Mouse (Mus musculus) urinary bladder, postnatal 4 days (tissue): ENCODE measurements around the gene Thap4.

Source experiments
- DNase-seq, 2 experiments: peaks; one replicate each; pipeline ENCODE4 v3.0.0; 2021 to 2022; ENCODE audit warnings: low spot score in 2 of 2

Thap4 gene

DNA sequence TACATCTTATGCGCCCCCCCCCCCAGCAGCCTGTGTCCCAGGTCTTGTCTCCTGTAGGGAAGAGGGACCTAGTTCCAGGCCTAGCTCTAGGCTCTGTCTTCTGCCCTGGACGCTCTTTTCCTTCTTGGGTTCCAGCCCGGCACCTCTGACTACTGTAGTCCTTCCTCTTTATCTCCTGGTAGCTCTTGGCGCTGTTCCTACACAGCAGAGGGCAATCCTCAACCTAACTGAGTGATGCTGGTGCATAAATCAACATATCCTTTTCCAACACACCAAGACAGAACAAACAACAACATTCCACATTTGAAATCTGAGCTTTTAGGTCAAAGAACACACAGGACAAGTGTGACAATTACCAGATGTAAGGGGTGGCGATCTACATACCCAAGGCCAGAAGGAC, 8.5 kb downstream of the Thap4 start:
- DNase-seq: no peak

DNA sequence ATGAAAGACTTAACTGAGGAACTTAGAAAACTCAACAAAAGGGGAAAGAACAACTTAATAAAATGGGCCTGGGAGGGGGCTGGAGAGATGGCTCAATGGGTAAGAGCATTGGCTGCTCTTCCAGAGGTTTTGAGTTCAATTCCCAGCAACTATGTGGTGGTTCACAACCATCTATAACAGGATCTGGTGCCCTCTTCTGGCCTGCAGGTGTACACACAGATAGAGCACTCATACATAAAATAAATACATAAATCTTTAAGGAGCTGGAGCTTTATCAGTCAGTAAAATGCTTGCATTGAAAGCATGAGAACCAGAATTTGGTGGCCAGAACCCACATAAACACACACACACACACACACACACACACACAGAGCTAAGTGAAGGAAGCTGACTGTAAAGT, 11.8 kb downstream of the Thap4 start:
- DNase-seq: no peak

DNA sequence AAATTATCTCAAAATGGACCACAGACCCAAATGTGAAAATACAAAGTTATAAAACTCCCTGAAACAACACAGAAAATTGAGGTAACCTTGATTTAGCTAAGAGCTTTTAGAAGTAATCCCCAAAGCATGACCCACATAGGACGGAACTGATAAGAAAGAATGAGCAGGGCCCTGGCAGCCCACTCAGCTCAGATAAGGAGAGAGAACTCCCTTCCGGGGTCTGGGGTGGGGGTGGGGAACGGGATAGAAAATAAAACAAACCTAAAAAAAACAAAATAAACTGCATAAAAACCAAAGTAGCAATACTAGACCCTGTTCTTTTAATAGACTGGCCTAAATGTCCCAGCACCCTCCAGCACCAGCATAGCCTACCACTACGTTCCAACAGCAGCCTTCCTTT, 12.7 kb downstream of the Thap4 start:
- DNase-seq: no peak

DNA sequence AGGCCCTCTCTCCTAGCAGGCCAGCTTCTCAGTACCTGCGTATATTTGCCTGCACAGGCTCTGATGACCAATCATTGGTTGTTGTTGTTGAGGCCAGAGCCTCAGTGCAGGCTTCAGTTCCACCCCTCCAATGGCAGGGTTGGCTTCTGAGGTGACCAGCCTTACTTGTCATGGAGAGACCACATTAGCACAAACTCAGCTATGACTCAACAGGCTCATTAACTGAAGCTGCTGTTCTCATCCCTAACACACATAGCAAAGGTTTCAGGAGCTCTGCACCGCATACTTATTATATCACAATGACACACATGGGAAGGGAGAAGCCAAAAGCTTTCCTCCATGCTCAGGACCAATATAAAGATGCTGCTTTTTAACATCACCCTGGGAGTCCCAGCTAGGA, 14.0 kb downstream of the Thap4 start:
- DNase-seq: no peak

DNA sequence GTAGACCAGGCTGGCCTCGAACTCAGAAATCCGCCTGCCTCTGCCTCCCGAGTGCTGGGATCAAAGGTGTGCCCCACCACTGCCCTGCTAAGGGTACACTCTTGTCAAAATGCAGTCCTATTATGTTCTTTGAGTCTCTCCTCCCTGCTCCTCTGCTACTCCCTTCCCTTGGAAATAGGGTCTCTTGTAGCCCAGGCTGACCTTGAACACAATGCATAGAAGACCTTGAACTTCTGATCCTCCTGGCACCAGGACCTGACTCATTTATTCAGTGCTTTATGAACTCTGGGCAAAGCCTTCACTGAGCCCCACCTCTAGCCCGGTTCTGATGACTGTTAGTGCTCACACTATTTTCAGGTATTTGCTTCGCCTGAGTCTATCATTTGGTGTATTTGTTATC, 17.0 kb downstream of the Thap4 start:
- DNase-seq: no peak

DNA sequence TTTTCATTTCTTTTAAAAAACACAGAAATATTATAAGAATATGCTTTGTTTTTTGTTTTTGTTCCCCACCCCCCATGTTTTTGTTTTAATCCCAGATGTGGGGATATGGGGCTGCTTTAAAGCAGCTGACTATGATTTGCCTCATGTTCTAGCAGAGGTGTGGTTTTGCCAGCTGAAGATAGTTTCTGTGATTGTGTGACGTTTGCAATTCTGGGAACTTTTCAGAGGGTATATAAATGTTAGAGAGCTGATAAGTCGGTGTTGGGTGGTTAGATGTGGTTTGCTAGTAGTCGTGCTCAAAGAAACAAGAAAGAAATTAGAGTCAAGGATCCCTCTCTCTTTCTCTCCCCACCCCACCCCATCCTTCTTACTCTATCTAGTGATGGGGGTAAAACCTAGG, 18.8 kb downstream of the Thap4 start:
- DNase-seq: no peak

DNA sequence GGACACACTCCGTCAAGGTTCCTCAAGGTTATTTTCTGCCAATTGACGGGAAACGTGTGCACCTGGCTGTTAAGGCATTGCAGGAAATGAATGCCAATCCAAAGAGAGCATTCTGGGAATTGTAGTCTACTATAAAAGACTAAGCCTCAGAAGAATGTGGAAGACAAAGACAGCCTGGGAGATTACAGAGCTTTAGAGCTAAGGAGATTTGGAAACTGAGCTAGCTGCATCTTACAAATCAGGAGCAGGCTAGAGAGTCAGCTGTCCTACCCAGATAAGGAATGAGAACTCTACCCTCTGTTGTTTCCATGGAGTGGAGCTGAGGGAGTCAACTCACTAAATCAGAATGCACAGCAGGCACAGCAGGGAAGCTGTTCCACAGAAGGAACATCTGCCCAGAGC, 22.8 kb downstream of the Thap4 start:
- no peak for DNase-seq

DNA sequence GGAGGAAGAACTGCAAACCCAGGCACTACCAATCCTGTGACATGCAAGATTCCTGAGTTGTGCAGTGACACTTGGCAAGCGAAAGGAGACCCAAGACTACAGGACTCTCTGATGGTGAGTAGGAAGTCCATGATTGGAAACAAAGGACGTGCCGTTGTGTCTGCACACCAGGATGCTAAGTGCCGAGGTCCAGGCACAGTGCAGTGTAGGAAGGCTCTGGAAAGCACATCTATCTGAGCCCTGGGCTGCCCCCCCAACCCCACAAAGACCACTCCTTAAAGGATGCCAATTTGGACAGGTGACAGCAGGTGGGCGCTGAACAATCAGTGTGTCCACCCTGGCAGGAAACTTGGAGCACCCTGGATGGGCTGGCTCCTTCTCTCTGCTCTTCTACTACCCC, 23.6 kb downstream of the Thap4 start:
- DNase-seq: no peak

DNA sequence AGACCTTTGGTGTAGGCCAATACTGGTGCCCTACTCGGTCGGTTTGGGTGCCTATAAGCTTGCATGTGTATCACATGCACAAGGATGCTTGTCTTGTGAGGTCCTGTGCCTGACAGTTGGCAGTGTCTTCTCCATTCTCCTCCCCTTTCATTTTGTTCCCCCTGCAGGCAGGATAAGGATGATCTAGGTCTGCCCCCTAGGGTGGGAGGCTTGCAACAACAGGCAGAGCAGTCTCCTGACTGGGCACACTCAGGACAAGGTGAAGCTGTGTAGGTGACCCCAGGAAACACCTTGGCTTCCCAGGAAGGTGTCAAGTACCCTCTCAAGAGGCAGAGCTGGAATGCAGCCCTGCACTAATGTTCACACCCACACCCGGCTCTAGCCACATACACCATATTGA, 27.7 kb downstream of the Thap4 start:
- peak in 1 of 2 experiments; percentile 48 for DNase-seq

DNA sequence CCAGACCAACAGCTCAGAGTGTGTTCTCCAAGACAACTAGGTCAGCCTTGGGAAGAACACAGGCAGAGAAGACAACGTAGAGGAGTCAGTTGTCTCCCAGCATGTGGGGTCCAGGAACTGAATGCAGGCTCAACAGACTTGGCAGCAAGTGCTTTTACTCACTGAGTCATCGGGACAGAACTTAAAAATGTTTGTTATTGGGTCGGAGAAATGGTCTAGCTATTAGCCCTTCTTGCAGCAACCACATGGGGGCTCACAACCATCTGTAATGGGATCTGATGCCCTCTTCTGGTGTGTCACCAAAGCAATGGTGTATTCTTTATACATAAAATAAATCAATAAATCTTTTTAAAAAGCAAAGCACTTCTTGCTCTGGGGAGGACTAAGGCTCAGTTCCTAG, 28.5 kb downstream of the Thap4 start:
- no peak for DNase-seq

DNA sequence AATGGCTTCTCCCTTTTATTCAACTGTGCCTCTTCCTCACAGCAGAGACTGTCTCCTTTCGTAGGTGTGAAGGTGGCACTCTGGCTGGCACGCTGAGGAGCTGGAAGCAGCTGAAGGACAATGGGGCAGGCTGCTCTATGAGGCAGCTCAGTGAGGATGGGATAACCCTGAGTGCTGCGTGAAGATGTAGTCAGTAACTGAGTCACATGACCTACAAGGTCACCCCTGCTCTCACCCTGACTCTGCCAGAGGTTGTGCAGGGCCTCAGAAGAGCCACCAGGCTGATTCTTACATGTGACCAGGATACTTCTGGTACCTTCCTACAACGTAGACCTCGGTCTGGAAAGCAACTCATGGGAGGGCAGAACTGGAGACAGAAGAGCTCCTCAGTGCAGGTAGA, 29.0 kb downstream of the Thap4 start:
- no peak for DNase-seq

DNA sequence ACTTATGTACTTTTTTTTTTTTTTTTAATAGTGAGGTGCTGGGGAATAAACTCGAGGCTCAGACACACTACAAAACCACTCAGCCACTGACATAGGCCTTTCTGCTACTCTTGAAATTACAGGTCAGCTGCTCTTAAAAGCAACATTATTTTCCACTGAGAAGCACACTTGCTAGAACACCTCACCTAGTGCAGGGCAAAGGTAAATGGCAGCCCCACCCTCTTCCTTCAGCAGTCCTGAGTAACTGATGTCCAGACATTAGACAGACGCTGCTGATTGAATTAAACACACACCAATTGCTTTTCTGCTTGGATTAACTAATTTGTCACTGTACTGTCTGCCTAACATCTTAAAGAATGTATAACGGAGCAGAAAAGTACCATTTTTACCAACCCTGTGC, 30.0 kb downstream of the Thap4 start:
- no peak for DNase-seq

DNA sequence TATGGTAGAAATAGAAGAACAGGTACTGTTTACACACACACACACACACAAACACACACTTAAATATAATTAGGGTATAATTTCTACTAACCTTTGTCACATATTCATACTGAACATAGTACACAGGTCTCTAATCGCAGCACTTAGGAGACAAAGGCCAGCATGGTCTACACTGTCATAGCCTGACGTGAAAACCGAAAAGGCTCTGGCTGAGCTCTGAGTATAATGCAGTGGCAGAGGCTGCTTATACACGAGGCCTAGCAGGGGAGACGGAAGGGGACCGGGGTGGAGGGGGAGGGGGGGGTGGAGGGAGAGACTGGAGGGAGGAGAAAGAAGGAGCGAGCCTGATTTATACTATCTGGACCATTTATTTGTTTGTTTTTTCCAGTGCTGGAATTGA, 33.1 kb downstream of the Thap4 start:
- DNase-seq: no peak

DNA sequence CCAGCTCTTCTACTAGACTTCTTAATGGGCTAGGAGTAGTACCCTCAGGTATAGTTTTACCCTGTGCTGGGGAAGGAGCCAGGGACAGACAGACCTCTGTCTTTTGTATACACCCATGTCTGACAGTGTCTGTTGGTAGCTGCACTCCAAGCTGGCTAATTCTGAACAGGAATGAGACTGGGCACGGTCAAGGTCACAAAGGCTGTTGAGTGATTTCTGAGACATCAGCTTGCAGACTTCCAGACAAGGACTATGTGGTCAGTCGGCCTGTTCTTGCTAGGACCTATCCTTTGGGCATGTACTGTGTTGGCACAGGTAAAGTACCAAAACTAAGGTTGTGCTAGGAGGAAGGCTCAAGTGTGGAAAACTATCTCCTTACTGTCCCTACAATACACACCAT, 38.5 kb downstream of the Thap4 start:
- DNase-seq: no peak

DNA sequence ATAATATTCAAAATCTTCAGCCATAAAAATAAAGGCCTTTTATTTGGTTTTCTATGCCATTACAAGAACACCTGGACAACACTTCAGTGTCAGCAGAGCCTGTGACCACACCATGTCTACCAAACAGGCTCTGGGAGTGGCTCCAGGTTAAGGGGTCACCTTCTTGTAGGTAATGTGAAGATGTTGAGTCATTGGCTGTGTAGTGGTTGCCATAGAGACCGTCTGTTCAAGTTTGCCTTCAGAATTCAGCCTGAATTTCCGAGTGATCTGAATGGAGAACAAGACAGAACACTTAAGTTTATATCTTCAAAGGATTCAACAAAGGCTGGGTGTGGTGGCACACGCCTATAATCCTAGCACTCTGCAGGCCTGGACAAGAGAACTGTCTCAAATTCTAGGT, 49.3 kb downstream of the Thap4 start:
- DNase-seq: no peak

DNA sequence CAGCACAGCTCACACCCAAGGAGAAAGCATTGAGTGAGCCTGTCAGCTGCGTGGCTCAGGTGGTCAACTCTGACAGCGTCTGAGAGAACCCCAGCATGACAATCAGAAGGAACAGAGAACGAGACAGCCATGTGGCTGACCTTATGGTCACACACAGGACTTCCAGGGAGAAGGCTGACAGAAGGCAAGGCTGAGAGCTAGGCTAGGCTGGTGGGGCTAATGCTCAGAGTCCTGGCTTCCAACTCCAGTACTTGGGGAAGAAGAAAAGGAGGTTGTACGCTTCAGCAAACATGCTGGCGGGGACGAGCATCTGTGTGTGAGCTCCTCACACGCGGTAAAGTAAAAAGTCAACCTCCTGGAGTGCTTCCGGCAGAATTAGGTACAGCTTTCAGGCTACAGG, 50.3 kb downstream of the Thap4 start:
- no peak for DNase-seq

DNA sequence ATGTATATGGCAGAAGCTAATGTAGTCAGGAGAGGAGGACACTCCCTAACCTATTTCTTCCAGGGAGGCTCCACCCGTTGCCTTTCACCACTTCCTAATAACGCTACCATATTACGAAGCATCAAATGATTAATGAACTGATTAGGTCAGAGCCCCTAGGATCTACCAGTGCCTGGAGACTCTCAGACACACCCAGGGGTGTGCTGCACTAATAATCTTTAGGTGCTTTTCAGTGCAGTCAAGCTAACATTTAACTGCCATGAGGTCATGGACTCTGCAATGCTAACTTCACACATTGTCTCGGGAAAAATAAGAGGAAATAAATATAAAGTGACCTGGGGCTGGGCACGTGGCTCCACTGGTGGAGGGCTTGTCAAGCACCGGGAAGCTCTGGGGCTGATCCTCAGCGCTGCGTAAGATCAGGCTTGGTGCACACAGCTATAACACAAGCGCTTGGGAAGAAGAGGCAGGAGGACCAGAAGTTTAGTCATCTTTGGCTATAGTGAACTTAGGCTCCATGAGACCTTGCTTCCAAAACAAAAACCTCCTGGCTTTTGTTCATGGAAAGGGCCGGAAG, 51.1 kb downstream of the Thap4 start:
- no peak for DNase-seq

DNA sequence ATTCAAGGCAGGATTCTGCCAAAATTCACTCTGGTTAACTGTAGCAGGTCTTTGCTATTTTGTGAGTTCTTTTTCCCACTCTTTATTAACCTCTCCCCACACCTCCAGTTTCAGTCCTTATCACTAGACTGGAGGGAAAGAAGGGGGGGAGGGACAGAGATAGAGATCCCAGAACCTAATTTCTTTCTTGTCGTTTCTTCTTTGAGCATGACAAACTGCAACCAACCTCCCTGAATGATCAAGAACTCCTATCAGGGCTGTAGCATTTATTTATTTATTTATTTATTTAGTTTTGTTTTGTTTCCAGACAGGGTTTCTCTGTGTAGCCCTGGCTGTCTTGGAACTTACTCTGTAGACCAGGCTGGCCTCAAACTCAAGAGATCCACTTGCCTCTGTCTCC, 52.6 kb downstream of the Thap4 start:
- DNase-seq: no peak

DNA sequence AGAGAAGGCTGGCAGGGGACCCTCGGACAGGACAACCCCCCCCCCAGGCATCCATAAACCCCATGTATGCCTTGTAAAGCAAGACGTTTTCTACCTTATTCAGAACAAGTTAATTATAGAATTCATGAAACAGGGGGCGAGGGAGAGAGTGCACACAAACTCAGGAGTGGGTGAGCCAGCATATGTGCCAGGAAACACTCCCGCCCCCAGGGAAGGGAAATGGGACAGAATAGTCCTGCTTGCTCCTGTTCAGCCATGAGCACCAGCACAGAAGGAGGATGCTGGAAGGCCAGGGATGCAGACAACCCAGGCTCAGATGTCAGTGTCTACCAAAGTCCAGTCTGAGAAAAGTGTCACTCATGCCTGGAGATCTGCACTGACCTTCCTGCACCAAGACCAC, 55.5 kb downstream of the Thap4 start:
- no peak for DNase-seq

DNA sequence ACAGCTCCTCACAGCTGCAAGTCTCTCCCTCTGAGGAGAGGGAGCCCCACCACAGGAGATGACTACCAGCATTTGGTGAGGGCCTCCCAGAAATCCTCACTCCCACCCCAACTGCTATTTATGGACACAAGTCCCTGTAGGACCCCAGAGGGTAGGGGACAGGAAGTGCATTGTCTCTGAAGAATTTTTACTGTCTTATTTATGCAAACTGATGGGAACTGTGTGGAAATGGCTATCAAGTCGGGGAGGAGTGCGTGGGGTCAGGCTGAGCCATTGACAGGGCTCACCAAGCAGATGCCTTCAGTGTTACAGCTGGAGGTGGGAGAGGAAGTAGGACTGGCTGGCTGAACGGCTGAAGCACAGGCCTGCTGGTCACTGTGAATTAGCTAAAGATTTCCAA, 57.3 kb downstream of the Thap4 start:
- no peak for DNase-seq

DNA sequence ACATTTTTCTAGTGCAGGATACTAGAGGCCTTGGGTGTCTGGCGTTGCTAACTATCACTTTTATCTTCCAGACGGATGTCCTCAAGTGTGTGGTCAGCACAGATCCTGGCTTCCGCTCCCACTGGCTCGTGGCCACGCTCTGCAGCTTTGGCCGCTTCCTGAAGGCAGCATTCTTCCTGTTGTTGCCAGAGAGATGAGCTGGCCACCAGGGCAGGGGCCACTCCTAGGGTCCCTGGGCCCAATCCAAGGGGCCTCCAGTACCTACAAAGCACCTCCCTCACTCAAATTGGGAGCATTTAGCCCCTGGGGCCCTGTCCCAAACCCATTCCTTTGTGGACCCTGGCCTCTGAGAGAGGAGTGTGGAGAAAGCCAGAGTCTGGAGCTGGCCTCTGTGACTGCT, 59.7 kb downstream of the Thap4 start:
- peak; percentile 57 to 69 for DNase-seq

DNA sequence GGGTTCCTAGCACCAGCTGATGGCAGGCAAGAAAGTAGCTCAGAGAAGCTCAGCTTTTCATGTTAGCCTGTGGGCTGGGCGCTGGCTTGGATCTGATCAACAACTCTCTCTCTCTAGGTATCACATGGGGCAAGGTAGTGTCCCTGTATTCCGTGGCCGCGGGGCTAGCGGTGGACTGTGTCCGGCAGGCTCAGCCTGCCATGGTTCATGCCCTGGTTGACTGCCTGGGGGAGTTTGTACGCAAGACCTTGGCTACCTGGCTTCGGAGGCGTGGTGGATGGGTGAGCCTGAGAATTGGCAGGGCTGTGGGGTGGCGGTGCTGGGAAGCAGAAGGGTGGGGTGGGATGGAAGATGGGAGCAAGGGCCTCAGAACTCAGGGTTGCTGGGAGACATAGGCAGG, 60.7 kb downstream of the Thap4 start:
- DNase-seq: no peak

DNA sequence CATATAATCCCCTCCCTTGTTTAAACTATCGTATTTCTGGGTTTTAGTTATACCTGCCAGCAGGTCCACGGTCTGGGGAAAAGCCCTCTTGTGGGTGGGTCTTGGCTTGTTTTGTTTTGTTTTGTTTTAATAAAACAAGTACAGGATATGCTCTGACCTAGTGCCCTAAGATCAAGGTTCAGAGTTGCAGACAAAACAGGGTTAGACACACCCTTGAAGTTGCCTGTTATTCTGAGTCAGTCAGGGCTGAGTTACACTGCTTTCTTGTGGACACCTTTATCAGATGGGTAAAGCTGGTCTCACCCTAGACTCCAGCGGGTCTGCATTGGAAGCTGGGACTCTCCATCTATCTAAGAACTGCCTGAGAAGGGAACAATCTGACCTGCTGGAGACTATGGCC, 61.2 kb downstream of the Thap4 start:
- DNase-seq: no peak

DNA sequence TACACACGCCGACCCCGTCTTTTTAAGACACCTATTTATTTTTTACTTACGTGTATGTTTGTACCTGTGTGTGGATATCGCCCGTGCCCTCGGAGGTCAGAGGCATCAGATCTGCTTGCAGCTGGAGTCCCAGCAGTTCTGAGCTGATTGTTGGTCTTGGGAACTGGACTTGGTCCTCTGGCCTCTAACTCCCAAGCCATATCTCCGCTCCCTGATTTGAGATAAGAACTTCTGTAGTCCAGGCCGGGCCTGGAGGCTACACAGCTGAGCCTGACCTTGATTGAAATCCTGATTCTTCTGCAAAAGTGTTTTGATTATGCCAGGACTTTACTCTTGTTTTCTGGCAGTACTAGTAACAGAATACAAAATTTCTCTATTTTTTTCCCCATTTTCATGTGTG, 61.9 kb downstream of the Thap4 start:
- no peak for DNase-seq
